Mouse (Mus musculus) liver, embryonic 16.5 days (tissue): ENCODE data around the gene Ell. TPM values are rescaled to one million over a fixed set of nuclear protein-coding genes. Genes with fewer than 3 reads are reported as not detected.

Experiments
- ATAC-seq: fragments of 200-750 bp; cut with Nextera tagmentation; 2 replicates; pipeline ENCODE4 v1.8.0; 2017; ENCODE audit warnings: low read depth, mild to moderate bottlenecking, moderate number of reproducible peaks, moderate library complexity
- H3K27ac ChIP-seq: fragments of 300-500 bp; sonication (generic); 2 replicates; pipeline ENCODE4 v1.5.1; 2014; ENCODE audit warnings: mild to moderate bottlenecking, low read length
- H3K27me3 ChIP-seq: fragments of 300-500 bp; sonication (generic); 2 replicates; pipeline ENCODE4 v1.6.1; 2014; ENCODE audit warnings: low read depth, low read length, mixed read lengths; ENCODE audit not compliant: control insufficient read depth, insufficient read depth
- H3K36me3 ChIP-seq: fragments of 300-500 bp; sonication (generic); 2 replicates; pipeline ENCODE4 v1.6.1; 2014; ENCODE audit warnings: mild to moderate bottlenecking; ENCODE audit not compliant: control insufficient read depth, insufficient read depth
- H3K4me1 ChIP-seq: fragments of 300-500 bp; sonication (generic); 2 replicates; pipeline ENCODE4 v1.6.1; 2014; ENCODE audit warnings: low read depth, low read length, mixed read lengths; ENCODE audit not compliant: control insufficient read depth
- H3K4me2 ChIP-seq: fragments of 300-500 bp; sonication (generic); 2 replicates; pipeline ENCODE4 v1.6.1; 2014; ENCODE audit warnings: low read depth, low read length, mixed read lengths
- H3K4me3 ChIP-seq: fragments of 300-500 bp; sonication (generic); 2 replicates; pipeline ENCODE4 v1.5.1; 2014; ENCODE audit warnings: low read depth, mild to moderate bottlenecking, low read length
- H3K9ac ChIP-seq: fragments of 300-500 bp; sonication (generic); 2 replicates; pipeline ENCODE4 v1.6.1; 2014; ENCODE audit warnings: low read depth, low read length
- H3K9me3 ChIP-seq: fragments of 300-500 bp; sonication (generic); replicated peaks from 2 replicates; pipeline ENCODE4 v1.6.1; 2016; ENCODE audit warnings: low read length; ENCODE audit not compliant: control insufficient read depth
- WGBS: fragments of 180-500 bp; shearing (Covaris S2); extraction: QIAGEN DNeasy Blood & Tissue Kit; methylation state at CpG from one replicate; pipeline ENCODE4 v1.1.7; 2014; ENCODE audit not compliant: insufficient replicate concordance; 5-methylcytosine and 5-hydroxymethylcytosine counted together
- polyA plus RNA-seq: library from polyadenylated mRNA; unstranded; fragments of >200 nt; fragmentation: Nextera tagmentation; extraction: Ambion mirVana; gene quantifications from 2 replicates; pipeline ENCODE4 v1.2.1, GENCODE M21; 2015

Gene Ell
- polyA plus RNA-seq, 1 experiment from 2014 or later = 16.8 TPM

GRCm38 (mm10) chr8:70630532-70631381 is 91.5 kb downstream of the Ell start:
- Histone ChIP-seq H3K4me3 (peak overlapping the region; percentile 72), H3K4me2 (peak overlapping the region; percentile 88), H3K27me3 (peaks cover 6% of the 10 kb centered on the region), H3K9me3 (no peaks in the 10 kb centered on the region), H3K4me1 (peaks cover 43% of the 10 kb centered on the region), H3K36me3 (no peaks in the 10 kb centered on the region), H3K27ac (peak overlapping the region; percentile 88), H3K9ac (peak overlapping the region; percentile 57)
- WGBS = 10% methylated on average over 22 of the region's 22 CpGs
- ATAC-seq = peak; percentile 61

DNA sequence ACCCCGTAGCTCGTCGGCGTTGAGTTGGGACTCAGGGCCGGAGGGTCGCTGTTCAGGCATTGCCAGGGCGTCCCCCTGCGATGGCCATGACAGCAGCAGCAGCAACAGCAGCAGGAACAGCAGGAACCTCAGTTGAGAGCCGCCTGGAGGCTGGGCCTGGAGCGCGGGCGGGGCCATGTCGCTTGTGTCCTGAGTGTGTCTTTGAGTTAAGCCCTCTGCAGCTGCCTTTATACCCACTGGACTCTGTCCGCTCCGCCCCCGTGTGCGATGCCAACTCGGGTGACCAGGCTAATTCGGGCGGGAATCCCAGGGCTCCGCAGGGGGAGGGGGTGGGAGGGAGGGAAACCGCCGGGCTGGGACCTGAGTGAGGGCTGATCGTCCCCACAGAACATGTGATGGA is 92.2 kb downstream of the Ell start:
- H3K27me3 ChIP-seq = peaks cover 6% of the 10 kb centered on the region
- H3K4me1 ChIP-seq = peaks cover 47% of the 10 kb centered on the region
- H3K36me3 ChIP-seq = no peaks in the 10 kb centered on the region
- H3K4me2 ChIP-seq = peak overlapping the region; percentile 88
- no peaks in the 10 kb centered on the region for H3K9me3 ChIP-seq
- H3K9ac ChIP-seq = peak overlapping the region; percentile 57
- H3K4me3 ChIP-seq = peak overlapping the region; percentile 72
- H3K27ac ChIP-seq = peak overlapping the region; percentile 88
- peak; percentile 23 for ATAC-seq
- WGBS = 13% methylated on average over 24 of the region's 24 CpGs

DNA sequence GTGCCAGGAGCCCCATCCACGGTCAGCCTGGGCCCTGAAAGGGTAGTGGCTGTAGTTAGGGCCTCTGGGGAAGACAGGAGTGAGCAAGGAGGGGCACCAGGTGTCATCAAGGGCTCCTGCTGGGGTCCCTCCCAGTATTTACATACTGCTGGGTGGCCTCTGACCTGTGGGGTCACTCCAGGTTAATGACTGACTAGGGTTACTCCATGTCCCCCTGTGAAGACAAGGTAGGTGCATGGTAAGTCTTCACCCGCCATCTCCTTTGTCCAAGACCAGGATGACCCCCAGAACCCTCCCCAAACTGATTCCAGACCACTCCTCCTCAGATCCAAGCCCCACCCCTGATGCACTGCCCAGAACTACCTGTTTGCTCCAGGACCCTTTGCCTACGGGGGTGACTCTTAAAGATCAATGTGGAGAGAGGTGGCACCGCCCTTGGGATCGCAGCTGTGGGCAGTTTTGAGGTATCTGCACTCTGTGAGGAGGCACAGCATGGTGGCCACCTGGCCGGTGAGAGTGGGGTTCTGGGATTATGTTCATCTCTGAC is 93.2 kb downstream of the Ell start, which contains the start of gene Gdf15:
Gene Gdf15 (minus strand): TSS at position 111 of the 547 bp plus-strand sequence.
- Histone ChIP-seq H3K4me1 (peaks cover 54% of the 10 kb centered on the region), H3K4me3 (peak within 1 kb of the TSS; percentile 72), H3K4me2 (peak within 1 kb of the TSS; percentile 88), H3K9me3 (no peaks in the 10 kb centered on the region), H3K36me3 (no peaks in the 10 kb centered on the region), H3K27ac (peak within 1 kb of the TSS; percentile 88), H3K9ac (peak within 1 kb of the TSS; percentile 57), H3K27me3 (peaks cover 6% of the 10 kb centered on the region)
- WGBS = 64% methylated on average over 6 of the region's 6 CpGs
- ATAC-seq = peak; percentile 28

- Histone ChIP-seq H3K36me3 (no peaks in the 10 kb centered on the region), H3K9me3 (no peaks in the 10 kb centered on the region), H3K9ac (peak overlapping the region; percentile 26; the same call in 1 of the 2 replicates), H3K27ac (peak overlapping the region; percentile 80), H3K4me1 (peaks cover 65% of the 10 kb centered on the region), H3K4me2 (no peak overlapping the region), H3K4me3 (no peak overlapping the region), H3K27me3 (peaks cover 6% of the 10 kb centered on the region)
- ATAC-seq = peak; percentile 28
- 32% methylated on average over 6 of the region's 6 CpGs for WGBS
Measured at GRCm38 (mm10) chr8:70634066-70634465, 94.8 kb downstream of the Ell start.

GRCm38 (mm10) chr8:70635527-70635926 is 96.3 kb downstream of the Ell start:
- 22% methylated on average over 6 of the region's 6 CpGs for WGBS
- peak overlapping the region; percentile 29 for H3K9ac ChIP-seq
- no peak overlapping the region for H3K4me3 ChIP-seq
- ATAC-seq = no peak
- H3K27ac ChIP-seq = peak overlapping the region; percentile 80
- no peaks in the 10 kb centered on the region for H3K9me3 ChIP-seq
- H3K36me3 ChIP-seq = no peaks in the 10 kb centered on the region
- H3K27me3 ChIP-seq = peaks cover 6% of the 10 kb centered on the region
- H3K4me1 ChIP-seq = peaks cover 55% of the 10 kb centered on the region
- no peak overlapping the region for H3K4me2 ChIP-seq

GRCm38 (mm10) chr8:70636838-70637237 is 97.6 kb downstream of the Ell start:
- Histone ChIP-seq H3K9ac (no peak overlapping the region), H3K27me3 (no peaks in the 10 kb centered on the region), H3K27ac (peak overlapping the region; percentile 53), H3K36me3 (no peaks in the 10 kb centered on the region), H3K4me1 (peaks cover 44% of the 10 kb centered on the region), H3K9me3 (no peaks in the 10 kb centered on the region), H3K4me2 (no peak overlapping the region), H3K4me3 (no peak overlapping the region)
- ATAC-seq = peak; percentile 78
- WGBS = 43% methylated on average over 8 of the region's 8 CpGs

DNA sequence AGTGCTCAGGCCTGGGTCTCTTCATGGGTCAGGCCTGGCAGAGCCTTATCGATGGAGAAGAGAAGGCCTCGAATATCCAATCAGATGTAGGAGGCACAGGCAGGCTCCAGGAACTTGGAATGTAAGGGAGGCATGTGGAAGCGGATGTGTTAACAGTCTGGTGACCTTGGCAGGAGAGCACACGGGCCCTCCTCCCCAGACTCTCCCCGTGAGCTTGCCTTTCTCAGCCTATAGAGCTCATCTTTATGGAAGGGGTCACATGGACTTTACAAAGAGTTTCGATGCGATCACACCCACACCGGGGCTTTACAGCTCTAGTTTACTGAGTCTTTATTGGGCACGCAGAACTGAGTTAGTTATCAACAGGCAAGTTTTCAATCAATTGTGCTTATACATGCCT is 99.5 kb downstream of the Ell start:
- H3K36me3 ChIP-seq = no peaks in the 10 kb centered on the region
- 72% methylated on average over 9 of the region's 9 CpGs for WGBS
- H3K27ac ChIP-seq = no peak overlapping the region
- no peak overlapping the region for H3K9ac ChIP-seq
- ATAC-seq = no peak
- H3K4me3 ChIP-seq = no peak overlapping the region
- H3K27me3 ChIP-seq = no peaks in the 10 kb centered on the region
- H3K4me1 ChIP-seq = peaks cover 41% of the 10 kb centered on the region
- no peaks in the 10 kb centered on the region for H3K9me3 ChIP-seq
- no peak overlapping the region for H3K4me2 ChIP-seq
